Mouse (Mus musculus): Measurements from ENCODE around the gene P2rx1.

Gene P2rx1

GRCm38 (mm10) chr11:73023099-73023498 is 24.2 kb downstream of the P2rx1 start:
- no peak for DNase-seq (ENCODE audit: low spot score)

GRCm38 (mm10) chr11:73023827-73024226 is 24.9 kb downstream of the P2rx1 start:
- no peak for DNase-seq (ENCODE audit: low spot score)

- no peak for DNase-seq (ENCODE audit: low spot score)
These were observed 25.5 kb downstream of the P2rx1 start for GRCm38 (mm10) chr11:73024236-73024904.

GRCm38 (mm10) chr11:73026961-73027360 is 28.1 kb downstream of the P2rx1 start:
- DNase-seq (ENCODE audit: low spot score): no peak

- peak; percentile 92 for DNase-seq (ENCODE audit: low spot score)
These were observed 32.1 kb downstream of the P2rx1 start for GRCm38 (mm10) chr11:73030821-73031498.

- no peak for DNase-seq (ENCODE audit: low spot score)
These were observed 32.6 kb downstream of the P2rx1 start for GRCm38 (mm10) chr11:73031536-73031935.

GRCm38 (mm10) chr11:73036077-73036476 is 37.2 kb downstream of the P2rx1 start:
- no peak for DNase-seq (ENCODE audit: low spot score)

- no peak for DNase-seq (ENCODE audit: low spot score)
These were observed 38.0 kb downstream of the P2rx1 start for GRCm38 (mm10) chr11:73036889-73037288.

GRCm38 (mm10) chr11:73037691-73038090 is 38.8 kb downstream of the P2rx1 start:
- DNase-seq (ENCODE audit: low spot score): no peak

GRCm38 (mm10) chr11:73039102-73039799 is 40.3 kb downstream of the P2rx1 start:
- peak; percentile 86 for DNase-seq (ENCODE audit: low spot score)

GRCm38 (mm10) chr11:73044229-73044755 is 45.4 kb downstream of the P2rx1 start:
- DNase-seq (ENCODE audit: low spot score): no peak

GRCm38 (mm10) chr11:73044789-73045188 is 45.9 kb downstream of the P2rx1 start:
- DNase-seq (ENCODE audit: low spot score): no peak

GRCm38 (mm10) chr11:73047542-73047996 is 48.7 kb downstream of the P2rx1 start, which contains the start of gene Ncbp3:
TSS of gene Ncbp3 (plus strand) at chr11:73047783.
- DNase-seq (ENCODE audit: low spot score): peak; percentile 99

- DNase-seq (ENCODE audit: low spot score): peak; percentile 33
These were observed 49.4 kb downstream of the P2rx1 start for GRCm38 (mm10) chr11:73048030-73048876.

GRCm38 (mm10) chr11:73049335-73049734 is 50.4 kb downstream of the P2rx1 start:
- DNase-seq (ENCODE audit: low spot score): peak; percentile 89

- DNase-seq (ENCODE audit: low spot score): no peak
These were observed 53.9 kb downstream of the P2rx1 start for GRCm38 (mm10) chr11:73052795-73053194.

GRCm38 (mm10) chr11:73057701-73058100 is 58.8 kb downstream of the P2rx1 start:
- no peak for DNase-seq (ENCODE audit: low spot score)

- DNase-seq (ENCODE audit: low spot score): no peak
These were observed 60.7 kb downstream of the P2rx1 start for GRCm38 (mm10) chr11:73059630-73060029.

- DNase-seq (ENCODE audit: low spot score): no peak
These were observed 62.5 kb downstream of the P2rx1 start for GRCm38 (mm10) chr11:73061413-73061812.

All from embryo, embryonic 10 days (tissue).